Mouse (Mus musculus): ENCODE data around the gene Fgf18.

GRCm38 (mm10) chr11:33162998-33163506, 15.9 kb upstream of the Fgf18 start, which contains the start of gene Npm1:
- TF ChIP-seq CTCF (IDR thresholded peaks at IDR 0.05; ENCODE audit: insufficient read depth, low read length) (no peak), POLR2A (IDR thresholded peaks at IDR 0.05; ENCODE audit: borderline replicate concordance, extremely low read depth, low read depth, low read length) (peak; percentile 97)
